Mouse (Mus musculus) heart, adult 2 months (tissue): ENCODE measurements around the gene Arid4b.

Experiments
- CTCF ChIP-seq: fragments of 200-600 bp; IDR thresholded peaks from 2 replicates; pipeline ENCODE4 v1.8.1; 2022; ENCODE audit warnings: antibody characterized with exemption, mild to moderate bottlenecking, moderate library complexity
- EP300 ChIP-seq: fragments of 200-500 bp; IDR thresholded peaks from 2 replicates; pipeline ENCODE4 v1.6.1; 2011; ENCODE audit warnings: low read depth, low read length, control low read depth; ENCODE audit not compliant: insufficient read depth
- POLR2A ChIP-seq: fragments of 200-500 bp; IDR thresholded peaks from 2 replicates; pipeline ENCODE4 v1.6.1; 2011; ENCODE audit warnings: mild to moderate bottlenecking, low read depth, low read length, control low read depth; ENCODE audit not compliant: insufficient read depth

DNA sequence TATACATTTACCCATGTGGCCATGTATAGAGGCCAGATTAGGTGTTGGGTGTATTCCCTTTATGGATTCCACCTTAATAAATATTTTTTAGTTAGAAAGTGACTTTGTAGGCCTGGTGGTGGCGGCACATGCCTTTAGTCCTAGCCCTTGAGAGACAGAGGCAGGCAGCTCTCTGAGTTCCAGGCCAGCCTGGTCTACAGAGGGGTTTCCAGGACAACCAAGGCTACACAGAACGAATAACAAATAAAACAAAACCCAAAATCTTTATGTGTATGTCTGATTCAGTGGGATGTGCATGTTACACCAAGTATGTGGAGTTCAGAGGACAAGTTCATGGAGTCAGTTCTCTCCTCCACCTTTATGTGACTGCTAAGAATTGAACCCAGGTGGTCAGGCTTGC, 52.8 kb downstream of the Arid4b start:
- TF ChIP-seq EP300 (no peak), POLR2A (no peak), CTCF (no peak)
